Mouse (Mus musculus) heart, embryonic 11.5 days (tissue): ENCODE results near the gene Cyp2c66. TPM values are rescaled to one million over a fixed set of nuclear protein-coding genes. Genes with fewer than 3 reads are reported as not detected.
"Not testable (repeated sequence)": the region's sequence is repeated elsewhere in the genome, so short reads cannot be mapped to it uniquely, and the experiment has no call there.

Source experiments
- ATAC-seq: fragments of 200-750 bp; cut with Nextera tagmentation; replicated peaks from 2 replicates; pipeline ENCODE4 v1.8.0; 2017; ENCODE audit warnings: moderate library complexity; ENCODE audit not compliant: insufficient number of reproducible peaks, low FRiP score, low TSS enrichment
- H3K27ac ChIP-seq: fragments of 300-500 bp; sonication (generic); 2 replicates; pipeline ENCODE4 v1.5.1; 2014; ENCODE audit warnings: mild to moderate bottlenecking, low read depth, low read length
- H3K27me3 ChIP-seq: fragments of 300-500 bp; sonication (generic); 2 replicates; pipeline ENCODE4 v1.6.1; 2014; ENCODE audit warnings: mild to moderate bottlenecking, low read length, mixed read lengths; ENCODE audit not compliant: control insufficient read depth, insufficient read depth
- H3K36me3 ChIP-seq: fragments of 300-500 bp; sonication (generic); 2 replicates; pipeline ENCODE4 v1.6.1; 2014; ENCODE audit warnings: mild to moderate bottlenecking, low read length, moderate library complexity, mixed read lengths; ENCODE audit not compliant: control insufficient read depth, insufficient read depth
- H3K4me1 ChIP-seq: fragments of 300-500 bp; sonication (generic); 2 replicates; pipeline ENCODE4 v1.6.1; 2014; ENCODE audit warnings: low read length; ENCODE audit not compliant: control insufficient read depth, insufficient read depth
- H3K4me2 ChIP-seq: fragments of 300-500 bp; sonication (generic); 2 replicates; pipeline ENCODE4 v1.6.1; 2014; ENCODE audit warnings: mild to moderate bottlenecking, moderate library complexity
- H3K4me3 ChIP-seq: fragments of 300-500 bp; sonication (generic); 2 replicates; pipeline ENCODE4 v1.5.1; 2014; ENCODE audit warnings: low read depth, low read length
- H3K9ac ChIP-seq: fragments of 300-500 bp; sonication (generic); 2 replicates; pipeline ENCODE4 v1.6.1; 2014; ENCODE audit warnings: mild to moderate bottlenecking, low read depth, low read length, moderate library complexity
- H3K9me3 ChIP-seq: fragments of 300-500 bp; sonication (generic); replicated peaks from 2 replicates; pipeline ENCODE4 v1.6.1; 2016; ENCODE audit warnings: low read length; ENCODE audit not compliant: control insufficient read depth
- WGBS: fragments of 180-500 bp; shearing (Covaris S2); extraction: QIAGEN DNeasy Blood & Tissue Kit; methylation state at CpG from one replicate; pipeline ENCODE4 v1.1.7; 2014; ENCODE audit not compliant: insufficient replicate concordance; 5-methylcytosine and 5-hydroxymethylcytosine counted together
- polyA plus RNA-seq: library from polyadenylated mRNA; unstranded; fragments of >200 nt; fragmentation: Nextera tagmentation; extraction: Ambion mirVana; gene quantifications from 2 replicates; pipeline ENCODE4 v1.2.1, GENCODE M21; 2014

Gene Cyp2c66
- not detected in 2 replicates for polyA plus RNA-seq

DNA sequence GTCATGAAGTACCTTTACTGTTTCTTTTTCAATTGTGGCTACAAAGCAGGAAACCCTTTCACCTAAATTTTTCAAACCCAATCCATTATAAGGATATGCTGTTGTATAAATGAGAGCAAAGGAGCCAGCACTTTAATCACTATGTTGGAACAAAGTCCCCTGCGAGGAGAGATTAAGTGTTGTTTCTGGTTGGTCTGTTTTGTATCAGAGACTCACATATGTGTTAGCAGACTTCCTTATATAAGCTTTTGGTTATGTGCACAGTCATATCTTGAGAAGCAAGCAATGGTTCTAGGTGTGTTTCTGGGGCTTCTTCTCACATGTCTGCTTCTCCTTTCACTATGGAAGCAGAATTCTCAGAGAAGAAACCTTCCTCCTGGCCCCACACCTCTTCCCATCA lies at the start of gene Cyp2c66:
Gene Cyp2c66, plus strand, starts transcription at position 255 of the 400 bp plus-strand sequence.
- Histone ChIP-seq H3K4me3 (no peak within 1 kb of the TSS), H3K27ac (no peak within 1 kb of the TSS), H3K4me2 (no peak within 1 kb of the TSS), H3K36me3 (no peaks in the 10 kb centered on the region), H3K4me1 (no peaks in the 10 kb centered on the region), H3K27me3 (no peaks in the 10 kb centered on the region), H3K9ac (no peak within 1 kb of the TSS), H3K9me3 (no peaks in the 10 kb centered on the region)
- ATAC-seq = no peak
- 67% methylated on average over 1 of the region's 1 CpGs for WGBS

DNA sequence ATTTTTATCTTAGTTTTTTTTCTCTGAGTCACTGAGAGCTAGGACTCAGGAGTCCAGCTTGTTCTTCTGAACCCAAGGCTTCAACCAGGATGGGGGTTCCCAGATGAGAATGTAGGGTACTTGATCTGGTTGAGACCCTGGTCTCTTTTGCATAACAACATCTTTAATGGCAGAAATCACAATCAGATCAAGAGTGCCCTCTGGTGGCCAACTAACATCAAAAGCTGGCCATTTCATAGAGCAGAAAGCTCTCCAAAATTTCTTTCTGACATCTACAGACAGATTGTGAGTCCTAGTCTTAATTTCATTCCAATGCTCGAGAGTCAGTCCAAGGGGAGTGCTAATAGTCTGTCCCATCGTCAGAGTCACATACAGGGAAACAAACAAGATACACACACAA lies 14.9 kb upstream of the Cyp2c66 start:
- WGBS = 80% methylated on average over 2 of the region's 2 CpGs
- not testable (repeated sequence) for H3K4me2 ChIP-seq, H3K27ac ChIP-seq, H3K9me3 ChIP-seq, H3K4me1 ChIP-seq, H3K27me3 ChIP-seq, H3K4me3 ChIP-seq, H3K9ac ChIP-seq, ATAC-seq, H3K36me3 ChIP-seq

- not testable (repeated sequence) for ATAC-seq, H3K27me3 ChIP-seq, H3K9ac ChIP-seq, H3K9me3 ChIP-seq, H3K27ac ChIP-seq, H3K4me3 ChIP-seq, H3K4me2 ChIP-seq, H3K36me3 ChIP-seq, H3K4me1 ChIP-seq
- WGBS = 82% methylated on average over 19 of the region's 19 CpGs
Measured at GRCm38 (mm10) chr19:39156836-39157235, 43.1 kb downstream of the Cyp2c66 start.

Other genes with a start within 250 kb of the Cyp2c66 start
- gene Hells, start 183.0 kb upstream of the Cyp2c66 start, polyA plus RNA-seq = 35.1 and 36.1 TPM in 2 replicates
- 0.07 TPM in 1 of 2 replicates, not detected in the other for gene Cyp2c55, start 106.9 kb upstream of the Cyp2c66 start, polyA plus RNA-seq
- gene Cyp2c65, start 52.9 kb upstream of the Cyp2c66 start, polyA plus RNA-seq = not detected in 2 replicates
- not detected in 2 replicates for gene Cyp2c29, start 155.5 kb downstream of the Cyp2c66 start, polyA plus RNA-seq